Mouse (Mus musculus) Patski (cell line): ENCODE data around the gene Mcm9. TPM values are rescaled to one million over a fixed set of nuclear protein-coding genes. Genes with fewer than 3 reads are reported as not detected.

Experiments used
- ATAC-seq: fragments of 100-300 bp; one replicate; pipeline ENCODE4 v1.8.0; 2021
- CTCF ChIA-PET: fragments of 350-600 bp; sonication (Branson Sonifier 250); formaldehyde crosslinking; loops from one replicate; lab custom pipeline; 2022; ENCODE audit warnings: inconsistent platforms; lab: Charles Lee
- POLR2A ChIA-PET: fragments of 350-600 bp; sonication (Branson Sonifier 250); formaldehyde crosslinking; loops from one replicate; lab custom pipeline; 2022; ENCODE audit warnings: antibody characterized with exemption, inconsistent platforms; lab: Charles Lee
- DNase-seq: peaks from one replicate; pipeline ENCODE4 v3.0.0-alpha.2; 2011; ENCODE audit warnings: low read depth, low spot score
- H3K27me3 ChIP-seq: fragments of 371-371 bp; one replicate; pipeline ENCODE4 v1.5.1; 2021
- CTCF ChIP-seq: fragments of 100-300 bp; IDR thresholded peaks from one replicate; pipeline ENCODE4 v1.5.1; 2021
- in situ Hi-C: fragments of 300-500 bp; cut with MboI; formaldehyde crosslinking; loops from 3 replicates; pipeline ENCODE4 v1.11.1; 2018; ENCODE audit warnings: low pct_unique_long_range_greater_than_20kb, mixed read lengths
- polyA plus RNA-seq: library from polyadenylated mRNA; unstranded; gene quantifications from one replicate; pipeline ENCODE4 v1.2.3, GENCODE M21; 2021

Gene Mcm9
- polyA plus RNA-seq, 1 experiment from 2014 or later = 8.8 TPM

- TF ChIP-seq CTCF = no peak
- no peaks in the 10 kb centered on the region for H3K27me3 ChIP-seq
- CTCF ChIA-PET = interaction anchor here (0.6 to 5.3 kb wide), 3 partner anchors 14 to 305 kb away, joined by 3 to 32 read pairs (median 5); partner anchors contain the start of gene Asf1a
- DNase-seq (no peak), ATAC-seq (no peak)
- in situ Hi-C loops = no loop called here
- POLR2A ChIA-PET = interaction anchor here (0.7 kb wide), 1 partner anchor 12 kb away, joined by 3 read pairs; no protein-coding TSS in a partner anchor
Observed at GRCm38 (mm10) chr10:53615850-53616616, 14.2 kb downstream of the Mcm9 start.

GRCm38 (mm10) chr10:53613955-53614354 lies 16.3 kb downstream of the Mcm9 start:
- no peak for TF ChIP-seq CTCF
- POLR2A ChIA-PET = interaction anchor here (1.8 kb wide), 1 partner anchor 10 kb away, joined by 5 read pairs; no protein-coding TSS in a partner anchor
- ATAC-seq (no peak), DNase-seq (no peak)
- no peaks in the 10 kb centered on the region for H3K27me3 ChIP-seq
- in situ Hi-C loops = no loop called here
- CTCF ChIA-PET = interaction anchor here (1.0 to 5.3 kb wide), 2 partner anchors 12 to 15 kb away, joined by 3 to 32 read pairs; no protein-coding TSS in a partner anchor

- POLR2A ChIA-PET = interaction anchor here (1.0 to 1.8 kb wide), 2 partner anchors 8 to 11 kb away, joined by 3 to 5 read pairs; no protein-coding TSS in a partner anchor
- TF ChIP-seq CTCF = no peak
- DNase-seq = no peak
- no peaks in the 10 kb centered on the region for H3K27me3 ChIP-seq
- ATAC-seq = no peak
- CTCF ChIA-PET = interaction anchor here (1.1 to 5.3 kb wide), 2 partner anchors 10 to 16 kb away, joined by 3 to 32 read pairs; no protein-coding TSS in a partner anchor
- in situ Hi-C loops = no loop called here
Observed at GRCm38 (mm10) chr10:53612172-53612571, 18.1 kb downstream of the Mcm9 start.

- no peaks in the 10 kb centered on the region for H3K27me3 ChIP-seq
- ChIA-PET POLR2A (no interaction called here), CTCF (interaction anchor here (1.1 to 1.6 kb wide), 2 partner anchors 11 to 16 kb away, joined by 3 read pairs; no protein-coding TSS in a partner anchor)
- DNase-seq = no peak
- TF ChIP-seq CTCF = no peak
- no peak for ATAC-seq
- in situ Hi-C loops = loop anchor here (10.0 kb wide), 1 partner anchor 263 kb away; no protein-coding TSS in a partner anchor
Observed at GRCm38 (mm10) chr10:53608274-53608673, 22.0 kb downstream of the Mcm9 start.

GRCm38 (mm10) chr10:53605328-53605727 lies 24.9 kb downstream of the Mcm9 start:
- ATAC-seq (no peak), DNase-seq (no peak)
- CTCF ChIA-PET = interaction anchor here (6.0 kb wide), 1 partner anchor 8 kb away, joined by 32 read pairs; no protein-coding TSS in a partner anchor
- no peaks in the 10 kb centered on the region for H3K27me3 ChIP-seq
- TF ChIP-seq CTCF = peak; percentile 15
- POLR2A ChIA-PET = interaction anchor here (2.0 kb wide), 1 partner anchor 8 kb away, joined by 5 read pairs; no protein-coding TSS in a partner anchor
- in situ Hi-C loops = loop anchor here (10.0 kb wide), 1 partner anchor 261 kb away; no protein-coding TSS in a partner anchor

- H3K27me3 ChIP-seq = no peaks in the 10 kb centered on the region
- peak; percentile 29 for TF ChIP-seq CTCF
- in situ Hi-C loops = no loop called here
- DNase-seq (no peak), ATAC-seq (no peak)
- CTCF ChIA-PET = interaction anchor here (0.8 to 1.6 kb wide), 2 partner anchors 15 to 33 kb away, joined by 3 read pairs; no protein-coding TSS in a partner anchor
- POLR2A ChIA-PET = no interaction called here
Observed at GRCm38 (mm10) chr10:53598821-53599220, 31.4 kb downstream of the Mcm9 start.

- TF ChIP-seq CTCF = no peak
- ChIA-PET CTCF (interaction anchor here (0.7 to 1.1 kb wide), 2 partner anchors 11 to 18 kb away, joined by 3 to 5 read pairs; no protein-coding TSS in a partner anchor), POLR2A (no interaction called here)
- H3K27me3 ChIP-seq = no peaks in the 10 kb centered on the region
- in situ Hi-C loops = no loop called here
- DNase-seq (no peak), ATAC-seq (peak; percentile 34)
Observed at GRCm38 (mm10) chr10:53597121-53597881, 32.9 kb downstream of the Mcm9 start.

GRCm38 (mm10) chr10:53596677-53597120 lies 33.5 kb downstream of the Mcm9 start, which contains the start of gene Asf1a:
Gene Asf1a, plus strand, starts transcription at chr10:53596757.
- peak; percentile 97 for TF ChIP-seq CTCF
- ATAC-seq (peak; percentile 98), DNase-seq (peak; percentile 88)
- no peaks in the 10 kb centered on the region for H3K27me3 ChIP-seq
- ChIA-PET CTCF (interaction anchor here (0.7 to 1.1 kb wide), 2 partner anchors 12 to 18 kb away, joined by 3 to 5 read pairs; no protein-coding TSS in a partner anchor), POLR2A (no interaction called here)
- in situ Hi-C loops = no loop called here

GRCm38 (mm10) chr10:53595744-53596676 lies 34.2 kb downstream of the Mcm9 start:
- CTCF ChIA-PET = interaction anchor here (0.6 to 1.1 kb wide), 2 partner anchors 19 to 255 kb away, joined by 3 to 5 read pairs; no protein-coding TSS in a partner anchor
- no peak for TF ChIP-seq CTCF
- peak; percentile 15 for DNase-seq
- in situ Hi-C loops = no loop called here
- peak; percentile 3 for ATAC-seq
- H3K27me3 ChIP-seq = no peaks in the 10 kb centered on the region
- POLR2A ChIA-PET = no interaction called here
